Mouse (Mus musculus): Measurements from ENCODE around the gene Sema6d. TPM values are rescaled to one million over a fixed set of nuclear protein-coding genes. Genes with fewer than 3 reads are reported as not detected.

The Sema6d gene
- polyA plus RNA-seq, 1 experiment: 0.60 TPM

DNA sequence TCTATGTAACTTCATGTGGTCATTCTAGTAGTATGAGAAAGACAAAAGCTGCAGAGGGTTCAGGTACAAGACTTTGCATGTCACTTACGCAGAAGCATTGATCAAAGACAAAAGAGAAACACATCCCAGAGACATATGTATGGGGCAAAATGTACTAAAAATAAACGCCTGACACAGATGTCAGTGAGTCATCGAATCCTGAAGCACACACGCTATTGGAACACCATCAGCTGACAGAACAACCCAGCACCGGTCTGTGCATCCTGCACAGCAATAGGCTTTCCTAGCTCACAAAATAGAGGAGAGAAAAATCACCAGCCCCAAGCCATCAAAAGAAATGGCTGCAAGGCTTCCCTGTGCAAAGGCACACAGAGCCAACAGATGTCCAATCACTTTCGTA lies 443.8 kb downstream of the Sema6d start:
- no peak overlapping the region for H3K4me3 ChIP-seq (ENCODE audit: low read depth, low read length)
- no peak overlapping the region for H3K27ac ChIP-seq (ENCODE audit: insufficient read depth, low read length)
- H3K9me3 ChIP-seq (replicated peaks; ENCODE audit: control insufficient read depth, insufficient read depth, low read length, poor library complexity, severe bottlenecking): no peaks in the 10 kb centered on the region
- no peaks in the 10 kb centered on the region for H3K4me1 ChIP-seq (ENCODE audit: control insufficient read depth, insufficient read depth, low read length)
- H3K9ac ChIP-seq (ENCODE audit: low read depth, poor library complexity, severe bottlenecking): no peak overlapping the region
- no peak for TF ChIP-seq POLR2A (IDR thresholded peaks at IDR 0.05; ENCODE audit: insufficient read depth, low read length)
- no peak for TF ChIP-seq EP300 (IDR thresholded peaks at IDR 0.05; ENCODE audit: insufficient read depth, low read depth, low read length)
- TF ChIP-seq CTCF (IDR thresholded peaks at IDR 0.05; ENCODE audit: low read depth, low read length): no peak
- no peaks in the 10 kb centered on the region for H3K36me3 ChIP-seq (ENCODE audit: control insufficient read depth, insufficient read depth, low read length, poor library complexity, severe bottlenecking)
- no peaks in the 10 kb centered on the region for H3K27me3 ChIP-seq (ENCODE audit: control insufficient read depth, insufficient read depth, low read length, poor library complexity, severe bottlenecking)

DNA sequence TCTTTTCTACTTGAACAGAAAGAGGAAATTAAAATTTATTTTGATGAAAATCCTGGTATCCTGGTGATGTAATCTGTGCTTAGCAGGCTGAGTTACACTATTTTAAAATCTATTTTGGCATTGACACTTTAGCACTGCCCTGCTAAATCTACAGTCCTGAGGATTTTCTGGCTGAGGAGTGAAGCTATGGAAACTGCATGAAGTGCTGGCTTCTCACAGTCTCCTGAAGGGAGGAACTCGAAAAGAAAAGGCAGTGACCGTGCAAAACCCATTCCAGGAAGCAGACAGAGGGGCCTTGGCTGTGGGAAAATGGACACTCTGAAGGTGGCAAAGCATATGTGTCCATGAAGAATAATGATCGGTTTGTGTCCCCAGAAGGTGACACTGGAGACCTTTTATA lies 460.5 kb downstream of the Sema6d start:
- Histone ChIP-seq H3K36me3 (ENCODE audit: control insufficient read depth, insufficient read depth, low read length, poor library complexity, severe bottlenecking) (no peaks in the 10 kb centered on the region), H3K9me3 (replicated peaks; ENCODE audit: control insufficient read depth, insufficient read depth, low read length, poor library complexity, severe bottlenecking) (no peaks in the 10 kb centered on the region), H3K27me3 (ENCODE audit: control insufficient read depth, insufficient read depth, low read length, poor library complexity, severe bottlenecking) (no peaks in the 10 kb centered on the region), H3K27ac (ENCODE audit: insufficient read depth, low read length) (no peak overlapping the region), H3K4me1 (ENCODE audit: control insufficient read depth, insufficient read depth, low read length) (no peaks in the 10 kb centered on the region), H3K4me3 (ENCODE audit: low read depth, low read length) (no peak overlapping the region), H3K9ac (ENCODE audit: low read depth, poor library complexity, severe bottlenecking) (no peak overlapping the region)
- TF ChIP-seq CTCF (IDR thresholded peaks at IDR 0.05; ENCODE audit: low read depth, low read length): no peak
- TF ChIP-seq POLR2A (IDR thresholded peaks at IDR 0.05; ENCODE audit: insufficient read depth, low read length): no peak
- no peak for TF ChIP-seq EP300 (IDR thresholded peaks at IDR 0.05; ENCODE audit: insufficient read depth, low read depth, low read length)

DNA sequence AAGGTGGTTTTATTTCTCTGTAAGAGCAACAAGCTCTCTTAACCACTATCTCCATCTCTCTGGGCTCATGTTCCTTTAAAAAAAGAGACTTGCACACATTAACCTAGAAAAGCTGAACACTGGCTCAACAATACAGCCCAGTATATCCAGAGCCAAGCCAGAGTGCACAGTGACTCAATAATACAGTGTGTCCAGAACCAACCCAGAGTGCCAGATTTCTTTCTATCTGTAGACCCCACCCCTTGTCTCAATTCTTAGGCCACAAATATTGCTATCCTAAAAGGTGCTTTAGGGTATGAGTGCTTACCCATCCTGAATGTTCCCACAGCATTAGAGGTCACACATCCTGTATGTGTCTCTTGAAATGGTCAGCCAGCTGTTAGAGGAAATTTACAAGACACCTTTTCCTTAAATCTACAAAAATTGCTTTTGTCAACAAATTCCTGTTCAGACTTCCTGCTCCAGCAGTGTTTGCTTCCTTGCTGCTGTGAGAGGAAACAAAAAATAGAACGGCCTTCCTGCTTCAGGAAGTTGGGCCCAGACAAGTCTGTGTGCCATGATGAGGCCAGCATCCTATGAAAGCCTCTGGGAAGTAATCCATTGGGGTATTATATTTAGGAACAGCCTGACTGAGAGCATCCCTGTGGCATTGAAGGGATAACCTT lies 465.1 kb downstream of the Sema6d start:
- H3K9ac ChIP-seq (ENCODE audit: low read depth, poor library complexity, severe bottlenecking): no peak overlapping the region
- no peaks in the 10 kb centered on the region for H3K27me3 ChIP-seq (ENCODE audit: control insufficient read depth, insufficient read depth, low read length, poor library complexity, severe bottlenecking)
- H3K4me1 ChIP-seq (ENCODE audit: control insufficient read depth, insufficient read depth, low read length): no peaks in the 10 kb centered on the region
- no peaks in the 10 kb centered on the region for H3K9me3 ChIP-seq (replicated peaks; ENCODE audit: control insufficient read depth, insufficient read depth, low read length, poor library complexity, severe bottlenecking)
- no peak overlapping the region for H3K27ac ChIP-seq (ENCODE audit: insufficient read depth, low read length)
- no peak overlapping the region for H3K4me3 ChIP-seq (ENCODE audit: low read depth, low read length)
- TF ChIP-seq CTCF (IDR thresholded peaks at IDR 0.05; ENCODE audit: low read depth, low read length) (no peak), POLR2A (IDR thresholded peaks at IDR 0.05; ENCODE audit: insufficient read depth, low read length) (no peak), EP300 (IDR thresholded peaks at IDR 0.05; ENCODE audit: insufficient read depth, low read depth, low read length) (no peak)
- H3K36me3 ChIP-seq (ENCODE audit: control insufficient read depth, insufficient read depth, low read length, poor library complexity, severe bottlenecking): no peaks in the 10 kb centered on the region

DNA sequence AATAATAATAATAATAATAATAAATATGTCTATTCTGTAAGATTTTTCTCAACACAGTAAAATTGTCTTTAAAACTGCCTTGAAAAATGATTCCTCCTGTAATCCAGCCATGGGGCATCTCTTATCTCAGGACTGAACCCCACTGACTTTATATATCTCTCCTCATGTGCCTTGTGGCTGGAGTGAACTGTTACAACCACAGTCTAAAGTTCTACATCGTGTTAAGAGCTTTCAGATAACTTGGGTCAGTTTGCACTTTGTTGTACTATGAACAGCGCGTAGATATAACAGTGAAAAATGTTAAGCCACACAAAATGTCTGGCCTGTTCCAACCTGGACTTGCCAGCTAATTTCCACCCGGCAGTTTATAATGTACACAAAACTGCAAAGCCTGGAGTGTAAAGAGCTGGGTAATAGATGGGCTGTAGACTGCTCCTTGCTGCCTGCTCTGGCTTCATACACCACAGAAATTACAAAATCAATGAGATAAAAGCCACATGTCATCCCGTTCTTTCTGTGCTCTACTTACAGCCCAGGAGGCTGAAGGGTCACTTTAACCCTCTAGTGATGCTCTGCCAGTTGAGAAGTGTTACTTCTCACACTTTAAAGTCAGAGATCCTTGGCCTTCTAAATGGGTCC lies 467.2 kb downstream of the Sema6d start:
- TF ChIP-seq CTCF (IDR thresholded peaks at IDR 0.05; ENCODE audit: low read depth, low read length): no peak
- TF ChIP-seq EP300 (IDR thresholded peaks at IDR 0.05; ENCODE audit: insufficient read depth, low read depth, low read length): no peak
- no peak for TF ChIP-seq POLR2A (IDR thresholded peaks at IDR 0.05; ENCODE audit: insufficient read depth, low read length)
- Histone ChIP-seq H3K27ac (ENCODE audit: insufficient read depth, low read length) (no peak overlapping the region), H3K36me3 (ENCODE audit: control insufficient read depth, insufficient read depth, low read length, poor library complexity, severe bottlenecking) (no peaks in the 10 kb centered on the region), H3K27me3 (ENCODE audit: control insufficient read depth, insufficient read depth, low read length, poor library complexity, severe bottlenecking) (no peaks in the 10 kb centered on the region), H3K4me1 (ENCODE audit: control insufficient read depth, insufficient read depth, low read length) (no peaks in the 10 kb centered on the region), H3K9me3 (replicated peaks; ENCODE audit: control insufficient read depth, insufficient read depth, low read length, poor library complexity, severe bottlenecking) (no peaks in the 10 kb centered on the region), H3K4me3 (ENCODE audit: low read depth, low read length) (no peak overlapping the region), H3K9ac (ENCODE audit: low read depth, poor library complexity, severe bottlenecking) (no peak overlapping the region)

- TF ChIP-seq EP300 (IDR thresholded peaks at IDR 0.05; ENCODE audit: insufficient read depth, low read depth, low read length): no peak
- no peak for TF ChIP-seq POLR2A (IDR thresholded peaks at IDR 0.05; ENCODE audit: insufficient read depth, low read length)
- TF ChIP-seq CTCF (IDR thresholded peaks at IDR 0.05; ENCODE audit: low read depth, low read length): no peak
- no peaks in the 10 kb centered on the region for H3K36me3 ChIP-seq (ENCODE audit: control insufficient read depth, insufficient read depth, low read length, poor library complexity, severe bottlenecking)
- no peaks in the 10 kb centered on the region for H3K4me1 ChIP-seq (ENCODE audit: control insufficient read depth, insufficient read depth, low read length)
- H3K27ac ChIP-seq (ENCODE audit: insufficient read depth, low read length): no peak overlapping the region
- no peak overlapping the region for H3K4me3 ChIP-seq (ENCODE audit: low read depth, low read length)
- H3K9ac ChIP-seq (ENCODE audit: low read depth, poor library complexity, severe bottlenecking): no peak overlapping the region
- no peaks in the 10 kb centered on the region for H3K27me3 ChIP-seq (ENCODE audit: control insufficient read depth, insufficient read depth, low read length, poor library complexity, severe bottlenecking)
- H3K9me3 ChIP-seq (replicated peaks; ENCODE audit: control insufficient read depth, insufficient read depth, low read length, poor library complexity, severe bottlenecking): no peaks in the 10 kb centered on the region
These were observed 468.3 kb downstream of the Sema6d start for GRCm38 (mm10) chr2:124558021-124558420.

DNA sequence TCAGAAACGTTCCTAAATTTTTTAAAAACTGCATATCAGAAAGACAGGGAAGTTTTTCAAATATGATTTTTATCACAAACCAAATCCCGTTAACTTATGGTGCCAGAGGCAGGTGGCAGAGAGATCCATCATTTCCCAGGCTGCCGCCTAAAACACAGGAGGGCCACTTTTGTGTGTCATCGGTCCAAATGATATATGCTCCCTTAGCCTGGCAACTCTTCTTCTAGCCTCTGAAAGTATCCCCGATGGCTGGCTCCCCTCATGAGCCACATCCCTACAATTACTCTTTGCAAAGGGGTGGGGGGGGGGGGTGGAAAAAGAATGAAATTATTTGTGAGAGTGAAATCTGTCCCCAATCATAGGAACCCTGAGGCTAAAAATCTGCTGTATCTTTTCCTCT lies 471.9 kb downstream of the Sema6d start:
- H3K27ac ChIP-seq (ENCODE audit: insufficient read depth, low read length): no peak overlapping the region
- no peaks in the 10 kb centered on the region for H3K36me3 ChIP-seq (ENCODE audit: control insufficient read depth, insufficient read depth, low read length, poor library complexity, severe bottlenecking)
- H3K4me3 ChIP-seq (ENCODE audit: low read depth, low read length): no peak overlapping the region
- no peaks in the 10 kb centered on the region for H3K9me3 ChIP-seq (replicated peaks; ENCODE audit: control insufficient read depth, insufficient read depth, low read length, poor library complexity, severe bottlenecking)
- TF ChIP-seq CTCF (IDR thresholded peaks at IDR 0.05; ENCODE audit: low read depth, low read length) (no peak), EP300 (IDR thresholded peaks at IDR 0.05; ENCODE audit: insufficient read depth, low read depth, low read length) (no peak), POLR2A (IDR thresholded peaks at IDR 0.05; ENCODE audit: insufficient read depth, low read length) (no peak)
- H3K9ac ChIP-seq (ENCODE audit: low read depth, poor library complexity, severe bottlenecking): no peak overlapping the region
- H3K27me3 ChIP-seq (ENCODE audit: control insufficient read depth, insufficient read depth, low read length, poor library complexity, severe bottlenecking): no peaks in the 10 kb centered on the region
- H3K4me1 ChIP-seq (ENCODE audit: control insufficient read depth, insufficient read depth, low read length): no peaks in the 10 kb centered on the region

Measured in ES-Bruce4 (cell line).